Mouse (Mus musculus): ENCODE measurements around the gene Arhgap10.

DNA sequence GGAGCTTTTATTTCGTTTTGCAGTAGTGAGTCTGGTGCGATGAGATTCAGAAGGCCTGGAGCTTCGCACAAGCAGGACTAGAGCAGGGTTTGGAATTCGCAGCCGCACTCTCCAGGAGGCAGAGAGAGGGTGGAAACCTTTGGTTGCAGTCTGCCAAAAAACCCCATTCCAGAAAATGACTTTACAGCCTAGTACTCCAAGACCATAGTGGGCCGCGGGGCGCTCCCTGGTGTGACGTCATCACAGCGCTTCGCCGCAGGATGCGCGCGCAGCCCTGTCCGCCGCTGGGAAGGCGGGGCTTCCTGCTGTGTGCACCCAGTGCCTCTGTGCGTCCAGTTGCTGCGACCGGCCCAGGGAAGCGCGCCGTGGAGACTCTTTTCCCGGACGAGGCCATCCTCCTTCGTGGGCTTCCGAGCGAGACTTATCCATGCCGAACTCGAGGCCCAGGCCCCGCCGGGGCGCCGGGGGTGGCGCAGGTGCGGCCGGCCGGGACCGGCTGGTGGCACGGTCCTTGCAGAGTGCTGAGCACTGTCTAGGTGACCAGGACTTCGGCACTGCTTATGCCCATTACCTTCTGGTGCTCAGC lies 31.5 kb upstream of the Arhgap10 start, which contains the start of gene Prmt9:
- TF ChIP-seq CTCF (IDR thresholded peaks at IDR 0.05; ENCODE audit: low read depth): no peak
- TF ChIP-seq EP300 (IDR thresholded peaks at IDR 0.05; ENCODE audit: low read depth): no peak

All from heart, postnatal 0 days (tissue).